31 mouse cellular contexts compared by ENCODE assay signal in the genomic region with DNA sequence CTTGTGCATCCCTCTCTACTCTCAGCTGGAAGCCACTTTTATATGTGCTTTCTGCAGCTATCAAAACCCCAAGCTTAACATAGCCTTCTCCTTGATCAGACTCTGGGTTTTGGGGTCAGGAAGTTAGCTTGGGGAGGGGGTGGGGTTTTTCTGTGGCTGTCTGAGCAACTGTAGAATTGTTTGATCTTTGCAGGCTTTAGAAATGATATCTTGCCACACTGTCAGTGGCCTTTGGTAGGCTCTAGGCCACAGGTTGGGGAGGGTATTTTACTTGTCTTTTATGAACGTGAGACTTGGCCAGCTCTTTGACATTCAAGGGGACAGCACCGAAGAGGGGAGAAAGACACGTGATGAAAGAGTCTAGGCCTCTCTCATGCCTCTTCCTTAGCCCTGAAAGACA.
DNase-seq lines count a peak whose midpoint lies in the region; ATAC-seq and TF ChIP-seq lines count a peak whose summit lies in the region.
"Had no signal": no experiment of that assay in that cellular context is flagged by ENCODE, and none has a peak within 500 bp of the region (broad histone marks: within the 10 kb centered on the region; RNA-seq: fewer than 3 reads in every experiment).

No protein-coding gene starts in this region.

- DNase-seq in spleen, adult 2 months (ENCODE audit: low read depth in 1 of 2, low spot score in 2 of 2): no peak
- no peak for DNase-seq in spleen, postnatal 10 days (ENCODE audit: low spot score in 2 of 2)
- peak; percentile 91 for DNase-seq in thymus, postnatal 0 days (ENCODE audit: low spot score)
- peak; percentile 56 for DNase-seq in thymus, postnatal 4 days
- no peak for DNase-seq in right cerebral cortex, postnatal 14 days
- no peak for DNase-seq in kidney, postnatal 25 days
- no peak for DNase-seq in urinary bladder, postnatal 25 days (ENCODE audit: low spot score)
- DNase-seq: adrenal gland, postnatal 14 days; cerebellum, adult 18-20 months; cerebellum, postnatal 10 days; gastrocnemius, postnatal 14 days; heart, adult 18-20 months; heart, postnatal 14 days; kidney, adult 2 months; kidney, postnatal 4 days; left cerebral cortex, postnatal 4 days; liver, postnatal 0 days; midbrain, embryonic 14.5 days; right cerebral cortex, adult 18-20 months had no signal

- TF ChIP-seq CTCF in spleen, adult 2 months (IDR thresholded peaks at IDR 0.05; ENCODE audit: extremely low read depth, insufficient read depth, insufficient read length, insufficient replicate concordance): no peak

- H3K4me3 ChIP-seq in spleen, adult 2 months (ENCODE audit: extremely low read depth, insufficient read depth, insufficient read length): no peak overlapping the region
- H3K4me3 ChIP-seq: embryonic facial prominence, embryonic 13.5 days; forebrain, embryonic 10.5 days; heart, embryonic 12.5 days; hindbrain, embryonic 10.5 days; hindbrain, embryonic 15.5 days; intestine, embryonic 15.5 days; liver, embryonic 12.5 days; stomach, embryonic 15.5 days had no signal

- TF ChIP-seq POLR2A in spleen, adult 2 months (IDR thresholded peaks at IDR 0.05; ENCODE audit: low read depth, low read length): no peak

- H3K4me1 ChIP-seq in spleen, adult 2 months (ENCODE audit: control insufficient read depth, insufficient read depth, insufficient read length): peaks cover 12% of the 10 kb centered on the region
- H3K4me1 ChIP-seq: embryonic facial prominence, embryonic 13.5 days; forebrain, embryonic 10.5 days; heart, embryonic 12.5 days; hindbrain, embryonic 10.5 days; hindbrain, embryonic 15.5 days; intestine, embryonic 15.5 days; liver, embryonic 12.5 days; stomach, embryonic 15.5 days had no signal

- no peaks in the 10 kb centered on the region for H3K36me3 ChIP-seq in spleen, adult 2 months (ENCODE audit: control insufficient read depth, insufficient read depth, low read length)
- H3K36me3 ChIP-seq: embryonic facial prominence, embryonic 13.5 days; forebrain, embryonic 10.5 days; heart, embryonic 12.5 days; hindbrain, embryonic 10.5 days; hindbrain, embryonic 15.5 days; intestine, embryonic 15.5 days; liver, embryonic 12.5 days; stomach, embryonic 15.5 days had no signal

- H3K27ac ChIP-seq in spleen, adult 2 months (ENCODE audit: insufficient read depth, low read length): peak overlapping the region; percentile 82; the same call in 1 of the 2 replicates
- H3K27ac ChIP-seq: embryonic facial prominence, embryonic 13.5 days; forebrain, embryonic 10.5 days; hindbrain, embryonic 10.5 days; hindbrain, embryonic 15.5 days; intestine, embryonic 15.5 days; liver, embryonic 12.5 days; macrophage; stomach, embryonic 15.5 days had no signal

- peak; percentile 72 for ATAC-seq in inflammation-experienced regulatory T-cells, adult 6 months
- ATAC-seq: forebrain, embryonic 16.5 days; intestine, embryonic 15.5 days; liver, embryonic 12.5 days; liver, postnatal 0 days had no signal

- H3K27me3 ChIP-seq in spleen, adult 2 months (ENCODE audit: control insufficient read depth, insufficient read depth, low read length): no peaks in the 10 kb centered on the region
- H3K27me3 ChIP-seq: CH12.LX; embryonic facial prominence, embryonic 13.5 days; heart, embryonic 12.5 days; hindbrain, embryonic 15.5 days; intestine, embryonic 15.5 days; liver, embryonic 12.5 days; stomach, embryonic 15.5 days had no signal

- WGBS in spleen, adult 2 months: 45% methylated on average over 3 of the region's 3 CpGs

Comparison
In these comparisons a context has a peak if more than half of its experiments do, and no peak if none do; other contexts are left out.
1. DNase-seq: peak in thymus, postnatal 0 days (single experiment) and thymus, postnatal 4 days (single experiment); none in spleen, adult 2 months (0 of 2), spleen, postnatal 10 days (0 of 2), right cerebral cortex, postnatal 14 days (single experiment), kidney, postnatal 25 days (0 of 2) and urinary bladder, postnatal 25 days (single experiment).